Mouse (Mus musculus): ENCODE measurements around the gene Gm49366. TPM values are rescaled to one million over a fixed set of nuclear protein-coding genes. Genes with fewer than 3 reads are reported as not detected.

Gene Gm49366
- total RNA-seq, 2 experiments from 2014 or later, result not detected

Other genes with a start within 250 kb of the Gm49366 start
- gene Numb, start 117.0 kb upstream of the Gm49366 start, total RNA-seq (2021), result 10 to 100 TPM; 30.6 to 32.3 TPM
- gene Riox1, start 88.3 kb upstream of the Gm49366 start, total RNA-seq (2021), result 10 to 100 TPM; 16.6 to 17.1 TPM
- gene Heatr4, start 54.1 kb upstream of the Gm49366 start, total RNA-seq (2021), result not detected
- gene Acot2, start 51.1 kb upstream of the Gm49366 start, total RNA-seq (2021), result 1 to 10 TPM; 7.6 to 7.7 TPM
- 10 to 100 TPM; 18.6 to 20.2 TPM for gene Acot1, start 29.4 kb upstream of the Gm49366 start, total RNA-seq (2021)
- 1 to 10 TPM; 2.3 to 3.0 TPM for gene Acot4, start 556 bp upstream of the Gm49366 start, total RNA-seq (2021)
- gene Acot3, start 13.2 kb downstream of the Gm49366 start, total RNA-seq (2021), result 1 to 10 TPM; 1.2 to 1.4 TPM
- 1 to 10 TPM; 3.6 to 3.9 TPM for gene Acot5, start 30.4 kb downstream of the Gm49366 start, total RNA-seq (2021)
- 1 to 10 TPM; 3.2 to 3.3 TPM for gene Acot6, start 61.7 kb downstream of the Gm49366 start, total RNA-seq (2021)
- gene Dnal1, start 75.4 kb downstream of the Gm49366 start, total RNA-seq (2021), result 100 to 1,000 TPM in 1 of 2 experiments, 10 to 100 TPM in 1; 99.1 to 107 TPM
- gene Pnma1, start 109.6 kb downstream of the Gm49366 start, total RNA-seq (2021), result 1 to 10 TPM; 7.0 to 8.5 TPM
- 10 to 100 TPM; 12.3 to 13.5 TPM for gene Elmsan1, start 179.9 kb downstream of the Gm49366 start, total RNA-seq (2021)
- 10 to 100 TPM; 29.7 to 33.7 TPM for gene Ptgr2, start 246.3 kb downstream of the Gm49366 start, total RNA-seq (2021)

Data from left cerebral cortex, postnatal 10 days (tissue).